Mouse (Mus musculus) hematopoietic stem cell, adult 5-6 weeks (primary cell): ENCODE data around the gene Dsn1. TPM values are rescaled to one million over a fixed set of nuclear protein-coding genes. Genes with fewer than 3 reads are reported as not detected.

ENCODE experiments used
- ATAC-seq, 2 experiments: fragments of 125-278 bp in 1 of 2; replicated peaks in 1 of 2; 2 replicates each; pipeline ENCODE4 v1.8.0; 2016 to 2017; ENCODE audit warnings: inconsistent platforms in 2 of 2, mild to moderate bottlenecking in 2 of 2, moderate number of reproducible peaks in 2 of 2, low read depth in 1 of 2, moderate TSS enrichment in 1 of 2; ENCODE audit not compliant: low FRiP score in 2 of 2, poor library complexity in 2 of 2, severe bottlenecking in 2 of 2, insufficient read depth in 1 of 2, low TSS enrichment in 1 of 2
- total RNA-seq: library from RNA; stranded (forward); fragments of 172-1452, 232-1000 nt; gene quantifications from 2 replicates; pipeline ENCODE4 v1.2.3, GENCODE M21; 2017

The Dsn1 gene
- total RNA-seq = 38.5 and 53.8 TPM in 2 replicates

- ATAC-seq = peak; percentile 42 to 70
These were observed at the start of gene Dsn1 for GRCm38 (mm10) chr2:157006511-157007233. TSS of gene Dsn1 (minus strand) at chr2:157007154.

GRCm38 (mm10) chr2:157055721-157056120 is 48.8 kb upstream of the Dsn1 start:
- no peak for ATAC-seq

GRCm38 (mm10) chr2:157054816-157055215 is 47.9 kb upstream of the Dsn1 start:
- ATAC-seq = no peak

GRCm38 (mm10) chr2:157054297-157054696 is 47.3 kb upstream of the Dsn1 start:
- ATAC-seq = no peak

GRCm38 (mm10) chr2:157053787-157054186 is 46.8 kb upstream of the Dsn1 start:
- no peak for ATAC-seq

- ATAC-seq = 0 out of 4 replicates have a peak, but pooled peaks of 1 of the 2 experiments have one; percentile 27
These were observed 46.2 kb upstream of the Dsn1 start for GRCm38 (mm10) chr2:157053124-157053523.

GRCm38 (mm10) chr2:157052448-157052847 is 45.5 kb upstream of the Dsn1 start:
- ATAC-seq = no peak

GRCm38 (mm10) chr2:157049831-157050243 is 42.9 kb upstream of the Dsn1 start:
- ATAC-seq = no peak

GRCm38 (mm10) chr2:157048395-157049181 is 41.6 kb upstream of the Dsn1 start:
- ATAC-seq = 0 out of 4 replicates have a peak, but pooled peaks have one; percentile 12 to 19

- no peak for ATAC-seq
These were observed 40.0 kb upstream of the Dsn1 start for GRCm38 (mm10) chr2:157046956-157047355.

- ATAC-seq = no peak
These were observed 39.0 kb upstream of the Dsn1 start for GRCm38 (mm10) chr2:157045932-157046331.

GRCm38 (mm10) chr2:157043987-157044386 is 37.0 kb upstream of the Dsn1 start:
- ATAC-seq = no peak

GRCm38 (mm10) chr2:157043556-157043955 is 36.6 kb upstream of the Dsn1 start:
- ATAC-seq = no peak

- peak in 1 of 2 experiments; percentile 40; a peak in 2 of 4 replicates for ATAC-seq
These were observed 34.5 kb upstream of the Dsn1 start for GRCm38 (mm10) chr2:157041421-157041820.

- ATAC-seq = no peak
These were observed 33.7 kb upstream of the Dsn1 start for GRCm38 (mm10) chr2:157040649-157041046.

- ATAC-seq = no peak
These were observed 33.1 kb upstream of the Dsn1 start for GRCm38 (mm10) chr2:157039900-157040648.

GRCm38 (mm10) chr2:157037303-157037702 is 30.3 kb upstream of the Dsn1 start:
- peak in 1 of 2 experiments; percentile 23; a peak in 1 of 4 replicates for ATAC-seq

- ATAC-seq = no peak
These were observed 29.4 kb upstream of the Dsn1 start for GRCm38 (mm10) chr2:157036400-157036799.
